Mouse (Mus musculus) hindlimb bud, embryonic 11.5 days (tissue): ENCODE measurements around the gene Serpinb6e.
A peak's percentile ranks its signal among the peaks of the same experiment; 100 is the strongest.

Experiments
- DNase-seq: peaks from one replicate; pipeline ENCODE4 v3.0.0-alpha.2; 2012; ENCODE audit warnings: low read depth, low spot score; ENCODE audit errors: extremely low spot score

The Serpinb6e gene

GRCm38 (mm10) chr13:33843308-33843707, at the start of gene Serpinb6e:
Serpinb6e (minus strand) TSS chr13:33843408.
- no peak for DNase-seq

- DNase-seq = no peak
Observed at GRCm38 (mm10) chr13:33830751-33831150, 12.5 kb downstream of the Serpinb6e start.

GRCm38 (mm10) chr13:33823421-33823820, 19.8 kb downstream of the Serpinb6e start:
- DNase-seq = no peak

GRCm38 (mm10) chr13:33821490-33822143, 21.6 kb downstream of the Serpinb6e start:
- peak; percentile 16 for DNase-seq
